Mouse (Mus musculus): ENCODE measurements around the gene G6pd2. TPM values are rescaled to one million over a fixed set of nuclear protein-coding genes. Genes with fewer than 3 reads are reported as not detected.

Gene G6pd2
- polyA plus RNA-seq (2012; rRNA removed): not detected in 2 replicates

DNA sequence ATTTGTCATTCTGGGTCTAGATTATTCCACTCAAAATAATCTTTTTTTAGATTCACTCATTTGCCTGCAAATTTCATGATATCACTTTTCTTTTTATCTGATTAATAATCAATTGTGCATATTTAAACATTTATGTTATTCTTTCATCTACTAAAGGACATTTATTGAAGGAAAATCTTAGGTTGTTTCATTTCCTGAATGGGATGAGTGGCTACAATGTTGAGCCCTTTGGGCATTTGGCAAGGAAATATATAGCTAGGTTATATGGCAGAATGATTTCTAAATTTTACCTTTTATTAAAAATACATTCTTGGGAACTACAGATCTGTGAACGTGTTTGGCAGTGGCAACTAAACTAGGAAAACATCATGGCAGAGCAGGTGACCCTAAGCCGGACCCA, at the start of gene G6pd2:
TSS of gene G6pd2 (plus strand) at position 301 of the 400 bp plus-strand sequence.

